Mouse (Mus musculus) heart, postnatal 0 days (tissue): ENCODE measurements around the gene Myo9a. TPM values are rescaled to one million over a fixed set of nuclear protein-coding genes. Genes with fewer than 3 reads are reported as not detected.
"Not testable (repeated sequence)": the region's sequence is repeated elsewhere in the genome, so short reads cannot be mapped to it uniquely, and the experiment has no call there.

Experiments
- ATAC-seq: fragments of 200-750 bp; cut with Nextera tagmentation; 2 replicates; pipeline ENCODE4 v1.8.0; 2017; ENCODE audit warnings: low read depth, moderate number of reproducible peaks, moderate library complexity; ENCODE audit not compliant: insufficient read depth
- DNase-seq: peaks from one replicate; pipeline ENCODE4 v3.0.0-alpha.2; 2016; ENCODE audit warnings: low spot score
- H3K27ac ChIP-seq: fragments of 300-500 bp; sonication (generic); 2 replicates; pipeline ENCODE4 v1.5.1; 2014; ENCODE audit warnings: low read depth, mild to moderate bottlenecking
- H3K27me3 ChIP-seq: fragments of 300-500 bp; sonication (generic); 2 replicates; pipeline ENCODE4 v1.6.1; 2014; ENCODE audit warnings: low read length, mixed read lengths; ENCODE audit not compliant: control insufficient read depth, insufficient read depth
- H3K36me3 ChIP-seq: fragments of 300-500 bp; sonication (generic); replicated peaks from 2 replicates; pipeline ENCODE4 v1.6.1; 2014; ENCODE audit warnings: low read length, mixed read lengths; ENCODE audit not compliant: control insufficient read depth, insufficient read depth
- H3K4me1 ChIP-seq: fragments of 300-500 bp; sonication (generic); 2 replicates; pipeline ENCODE4 v1.6.1; 2014; ENCODE audit warnings: antibody characterized with exemption; ENCODE audit not compliant: control insufficient read depth, insufficient read depth
- H3K4me2 ChIP-seq: fragments of 300-500 bp; sonication (generic); 2 replicates; pipeline ENCODE4 v1.6.1; 2014; ENCODE audit warnings: low read depth, mild to moderate bottlenecking, low read length, moderate library complexity
- H3K4me3 ChIP-seq: fragments of 300-500 bp; sonication (generic); 2 replicates; pipeline ENCODE4 v1.5.1; 2014; ENCODE audit warnings: low read depth, low read length
- H3K9ac ChIP-seq: fragments of 300-500 bp; sonication (generic); replicated peaks from 2 replicates; pipeline ENCODE4 v1.6.1; 2014; ENCODE audit warnings: low read depth, low read length, mixed read lengths
- H3K9me3 ChIP-seq: fragments of 300-500 bp; sonication (generic); replicated peaks from 2 replicates; pipeline ENCODE4 v1.6.1; 2016; ENCODE audit warnings: low read length; ENCODE audit not compliant: control insufficient read depth
- CTCF ChIP-seq: IDR thresholded peaks from 2 replicates; pipeline ENCODE4 v1.5.1; 2016; ENCODE audit warnings: antibody characterized with exemption, control low read depth, low read depth
- EP300 ChIP-seq: IDR thresholded peaks from 2 replicates; pipeline ENCODE4 v1.6.1; 2016; ENCODE audit warnings: antibody characterized with exemption, low read depth
- WGBS: fragments of 180-500 bp; shearing (Covaris S2); extraction: QIAGEN DNeasy Blood & Tissue Kit; methylation state at CpG from one replicate; pipeline ENCODE4 v1.1.7; 2014; 5-methylcytosine and 5-hydroxymethylcytosine counted together
- polyA plus RNA-seq: library from polyadenylated mRNA; unstranded; fragments of >200 nt; fragmentation: Nextera tagmentation; extraction: Ambion mirVana; gene quantifications from 2 replicates; pipeline ENCODE4 v1.2.1, GENCODE M21; 2015
- total RNA-seq: library from RNA; depleted of rRNA; stranded (reverse); fragments of >200 nt; gene quantifications from 2 replicates; pipeline ENCODE4 v1.2.3, GENCODE M21; 2014; ENCODE audit warnings: low replicate concordance

Gene Myo9a
- total and polyA plus RNA-seq, 2 experiments from 2014 or later = 4.5 to 12.2 TPM

DNA sequence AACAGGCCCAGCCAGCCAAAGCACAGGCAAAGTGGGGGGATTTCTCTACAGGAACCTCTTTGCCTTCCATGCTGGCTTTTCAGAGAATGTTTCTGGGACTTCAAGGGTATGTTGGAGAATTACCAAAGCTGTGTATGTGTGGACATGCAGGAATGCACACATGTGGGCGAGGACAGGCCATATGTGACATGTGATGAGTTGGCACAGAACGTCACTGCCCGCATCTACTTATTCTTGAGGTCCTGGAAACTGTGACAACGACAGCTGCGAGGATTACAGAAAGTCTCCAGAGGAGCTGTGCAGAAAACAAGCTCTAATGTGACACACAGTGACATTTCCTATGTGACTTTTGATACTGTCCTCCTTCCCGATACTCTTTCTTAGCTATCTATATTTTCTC is 205.0 kb downstream of the Myo9a start:
- Histone ChIP-seq H3K4me3 (no peak overlapping the region), H3K4me1 (peaks cover 9% of the 10 kb centered on the region; the same call in 1 of the 2 replicates), H3K36me3 (no peaks in the 10 kb centered on the region), H3K9me3 (no peaks in the 10 kb centered on the region), H3K27me3 (no peaks in the 10 kb centered on the region), H3K27ac (peak overlapping the region; percentile 54), H3K9ac (no peak overlapping the region), H3K4me2 (no peak overlapping the region)
- WGBS = 25% methylated on average over 6 of the region's 6 CpGs
- no peak for TF ChIP-seq CTCF
- TF ChIP-seq EP300 = peak; percentile 79; the same call in 1 of the 2 replicates
- ATAC-seq (peak; percentile 71), DNase-seq (peak; percentile 68)

DNA sequence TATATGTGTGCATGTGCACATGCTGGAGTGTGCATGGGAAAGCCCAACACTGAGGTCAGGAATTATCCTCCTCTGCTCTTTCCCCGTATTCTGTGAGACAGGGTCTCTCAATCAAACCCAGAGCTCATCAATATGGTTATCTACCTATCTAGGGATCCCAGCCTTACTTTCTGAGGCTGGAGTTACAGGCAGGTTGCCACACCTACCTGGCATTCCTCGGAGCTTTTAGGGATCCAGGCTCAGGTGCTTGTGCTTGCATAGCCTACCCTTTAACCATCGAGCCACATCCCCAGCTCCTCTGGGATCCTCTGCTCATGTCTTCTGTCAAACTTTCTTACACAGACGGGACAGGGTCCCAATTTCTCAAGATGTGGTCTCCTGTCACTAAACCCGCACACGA is 205.8 kb downstream of the Myo9a start:
- Histone ChIP-seq H3K27ac (no peak overlapping the region), H3K9ac (no peak overlapping the region), H3K27me3 (no peaks in the 10 kb centered on the region), H3K36me3 (no peaks in the 10 kb centered on the region), H3K9me3 (no peaks in the 10 kb centered on the region), H3K4me1 (peaks cover 9% of the 10 kb centered on the region; the same call in 1 of the 2 replicates), H3K4me3 (no peak overlapping the region), H3K4me2 (no peak overlapping the region)
- ATAC-seq (no peak), DNase-seq (no peak)
- TF ChIP-seq EP300 (no peak), CTCF (no peak)
- 49% methylated on average over 6 of the region's 6 CpGs for WGBS

DNA sequence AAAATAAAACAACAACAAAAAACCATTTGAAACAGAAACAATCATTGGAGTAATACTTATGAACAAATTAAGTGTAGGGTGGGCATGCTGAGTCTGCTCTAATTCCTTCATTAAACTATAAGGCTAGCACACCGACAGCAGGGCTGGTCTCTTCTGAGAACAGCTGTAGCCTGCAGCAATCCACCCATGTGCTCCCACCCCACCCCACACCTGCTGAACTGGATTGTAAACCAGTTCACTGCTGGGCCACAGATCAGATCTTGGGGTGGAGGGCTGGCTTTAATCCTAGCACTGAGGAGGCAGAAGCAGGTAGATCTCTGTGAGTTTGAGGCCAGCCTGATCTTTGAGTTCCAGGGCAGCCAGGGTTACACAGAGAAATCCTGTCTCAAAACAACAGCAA is 207.4 kb downstream of the Myo9a start:
- not testable (repeated sequence) for H3K27ac ChIP-seq, H3K36me3 ChIP-seq, H3K4me1 ChIP-seq, H3K27me3 ChIP-seq, H3K9ac ChIP-seq, H3K9me3 ChIP-seq, DNase-seq, ATAC-seq, H3K4me2 ChIP-seq, H3K4me3 ChIP-seq
- whole genome bisulfite sequencing = 68% methylated on average over 1 of the region's 1 CpGs

DNA sequence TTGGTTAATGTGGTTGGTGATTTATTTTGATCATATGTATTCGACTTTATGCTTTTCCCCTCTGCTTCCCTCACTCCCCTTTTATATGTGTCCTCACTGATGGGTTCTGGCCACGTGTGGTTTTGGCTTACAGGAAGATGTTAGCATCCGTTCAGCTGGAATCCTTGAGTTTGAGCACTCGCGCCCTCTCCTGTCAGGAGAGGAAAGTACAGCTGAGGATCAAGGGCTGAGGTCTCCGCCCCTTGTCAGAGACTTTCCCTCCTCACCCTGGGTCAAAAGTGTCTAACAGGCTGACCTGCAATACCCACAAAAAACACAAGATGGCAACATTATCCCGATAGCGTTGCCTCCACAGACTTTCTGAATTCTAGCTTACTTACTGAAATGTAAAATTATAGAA is 208.6 kb downstream of the Myo9a start:
- WGBS = 1% methylated on average over 8 of the region's 8 CpGs
- peaks cover 6% of the 10 kb centered on the region; the same call in 1 of the 2 replicates for H3K4me1 ChIP-seq
- no peak overlapping the region for H3K9ac ChIP-seq
- TF ChIP-seq CTCF (peak; percentile 89), EP300 (no peak)
- no peaks in the 10 kb centered on the region for H3K27me3 ChIP-seq
- H3K27ac ChIP-seq = no peak overlapping the region
- no peaks in the 10 kb centered on the region for H3K36me3 ChIP-seq
- no peak overlapping the region for H3K4me2 ChIP-seq
- peak; percentile 94 for DNase-seq
- H3K9me3 ChIP-seq = no peaks in the 10 kb centered on the region
- no peak overlapping the region for H3K4me3 ChIP-seq
- ATAC-seq = peak; percentile 82

DNA sequence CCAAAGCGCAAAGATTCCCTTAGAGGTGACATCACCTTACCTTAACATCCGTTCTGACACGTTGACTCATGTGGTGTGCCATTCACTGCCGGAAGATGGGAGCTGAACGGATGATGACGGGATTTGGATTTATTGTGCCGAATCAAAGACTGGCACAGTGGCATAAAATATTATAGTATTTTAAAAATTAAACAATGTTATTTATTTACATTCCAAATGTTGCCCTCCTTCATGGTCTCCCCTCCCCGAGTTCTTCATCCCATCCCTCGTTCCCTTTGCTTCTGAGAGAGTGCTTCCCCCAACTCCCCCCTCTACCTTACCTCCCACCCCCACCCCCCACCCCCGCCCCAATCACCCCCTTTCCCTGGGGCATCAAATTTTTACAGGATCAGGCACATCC is 209.9 kb downstream of the Myo9a start, which contains the start of gene Nr2e3:
Gene Nr2e3, minus strand, starts transcription at position 101 of the 400 bp plus-strand sequence.
- TF ChIP-seq CTCF = no peak
- TF ChIP-seq EP300 = no peak
- no peaks in the 10 kb centered on the region for H3K27me3 ChIP-seq
- ATAC-seq (no peak), DNase-seq (no peak)
- no peaks in the 10 kb centered on the region for H3K9me3 ChIP-seq
- H3K9ac ChIP-seq = no peak within 1 kb of the TSS
- H3K4me1 ChIP-seq = peaks cover 7% of the 10 kb centered on the region
- H3K36me3 ChIP-seq = no peaks in the 10 kb centered on the region
- H3K27ac ChIP-seq = no peak within 1 kb of the TSS
- H3K4me3 ChIP-seq = no peak within 1 kb of the TSS
- 88% methylated on average over 10 of the region's 10 CpGs for WGBS
- H3K4me2 ChIP-seq = no peak within 1 kb of the TSS

DNA sequence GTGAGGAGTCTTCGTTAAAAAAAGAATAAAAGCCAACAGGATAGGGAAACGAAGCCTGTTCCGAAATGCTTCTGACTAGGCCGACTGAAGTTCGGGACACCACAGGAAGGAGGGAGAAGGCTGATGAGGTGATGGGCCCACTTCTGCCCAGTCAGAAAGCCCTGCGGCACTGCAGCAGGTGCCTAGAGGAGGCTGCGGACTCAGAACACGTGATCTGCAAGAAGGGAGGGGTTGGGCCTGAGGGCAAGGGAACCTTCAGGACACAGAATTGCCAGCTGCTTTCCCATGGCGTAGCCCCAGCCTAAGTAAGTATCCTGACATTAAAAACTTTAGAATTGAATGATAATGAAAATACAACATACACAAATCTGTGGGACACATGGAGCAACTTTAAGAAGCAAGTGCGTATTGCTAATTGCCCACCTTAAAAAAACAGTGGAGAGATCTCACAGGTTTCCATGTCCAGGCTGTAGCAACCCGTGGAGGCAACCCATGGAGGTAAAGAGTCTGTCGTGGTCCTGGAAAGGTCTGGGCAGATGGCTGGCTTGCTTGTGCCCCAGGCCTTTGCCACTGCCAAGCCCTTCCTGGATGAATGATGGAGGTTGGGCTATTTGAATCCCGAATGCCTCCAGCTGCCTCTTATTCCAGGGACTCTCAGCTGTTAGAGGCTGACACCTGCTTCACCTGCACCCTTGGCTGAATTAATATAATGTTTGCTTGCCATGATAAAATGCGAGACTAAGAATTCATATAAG is 210.7 kb downstream of the Myo9a start:
- TF ChIP-seq CTCF (no peak), EP300 (no peak)
- no peak for DNase-seq
- Histone ChIP-seq H3K27ac (no peak overlapping the region), H3K36me3 (no peaks in the 10 kb centered on the region), H3K27me3 (no peaks in the 10 kb centered on the region), H3K4me3 (no peak overlapping the region), H3K4me1 (peaks cover 7% of the 10 kb centered on the region), H3K9ac (no peak overlapping the region), H3K4me2 (no peak overlapping the region), H3K9me3 (no peaks in the 10 kb centered on the region)
- no peak for ATAC-seq
- WGBS = 67% methylated on average over 14 of the region's 14 CpGs
